Mouse (Mus musculus) thymus, adult 2 months (tissue): ENCODE measurements around the gene A330070K13Rik.

Source experiments
- CTCF ChIP-seq: fragments of 200-500 bp; IDR thresholded peaks from 2 replicates; pipeline ENCODE4 v1.5.1; 2012; ENCODE audit warnings: mild to moderate bottlenecking, control low read depth, low read length, moderate library complexity, borderline replicate concordance; ENCODE audit not compliant: control insufficient read depth, poor library complexity, insufficient read depth; ENCODE audit errors: extremely low read depth
- POLR2A ChIP-seq: fragments of 200-500 bp; IDR thresholded peaks from 2 replicates; pipeline ENCODE4 v1.6.1; 2012; ENCODE audit warnings: mild to moderate bottlenecking, low read length, control low read depth, moderate library complexity; ENCODE audit not compliant: control insufficient read depth, poor library complexity, insufficient read depth; ENCODE audit errors: extremely low read depth

- no peak for TF ChIP-seq CTCF
- TF ChIP-seq POLR2A = no peak
Measured at GRCm38 (mm10) chr5:130333566-130333965, 50.9 kb downstream of the A330070K13Rik start.
